Mouse (Mus musculus): ENCODE data around the gene Drd5.

Drd5 gene

DNA sequence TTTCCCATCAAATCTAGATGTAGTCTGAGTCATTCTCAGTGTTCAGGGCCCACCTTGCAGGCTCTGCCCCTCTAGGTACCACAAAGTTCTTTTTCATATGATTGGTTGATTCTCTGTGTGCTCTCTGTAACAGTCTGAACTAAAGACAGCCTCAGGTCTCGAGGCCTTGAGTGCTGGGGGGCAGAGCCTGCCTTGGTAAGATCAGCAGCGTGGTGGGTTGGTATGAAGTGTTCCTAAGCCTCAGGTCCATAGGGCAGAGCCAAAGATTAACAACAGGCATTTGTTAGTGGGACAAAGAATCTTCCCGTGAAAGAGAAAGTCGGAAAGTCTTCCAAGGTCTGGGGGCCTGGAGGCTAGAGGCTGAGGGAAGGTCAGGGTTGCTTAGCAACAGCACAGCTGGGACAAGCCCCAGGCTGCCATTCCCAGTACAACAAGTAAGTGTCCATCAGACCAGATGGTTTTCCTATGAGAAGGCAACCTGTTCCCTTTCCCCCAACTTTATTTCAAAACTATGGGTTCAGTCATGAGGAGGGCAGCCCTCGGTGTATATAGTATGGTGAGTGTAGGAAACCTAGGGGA, 31.3 kb downstream of the Drd5 start:
- DNase-seq (ENCODE audit: low spot score): no peak

DNA sequence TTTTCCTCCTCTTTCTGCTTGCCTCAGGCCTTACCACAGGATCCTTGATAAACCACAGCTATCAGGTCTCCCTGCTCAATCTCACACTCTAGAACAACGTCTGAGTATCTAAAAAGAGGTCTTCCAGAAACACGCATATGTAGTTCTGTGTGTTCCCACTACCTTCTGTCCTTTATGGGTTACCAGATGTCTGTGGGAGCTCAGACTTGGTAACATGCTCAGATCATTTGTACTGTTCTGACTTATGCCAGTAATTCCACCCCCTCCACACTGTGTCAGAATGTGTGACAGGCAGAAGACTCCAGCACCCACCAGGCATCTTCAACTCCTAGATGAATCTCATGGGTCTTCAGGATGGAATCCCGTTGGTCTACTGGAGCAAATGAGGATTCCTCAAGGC, 37.8 kb downstream of the Drd5 start:
- no peak for DNase-seq (ENCODE audit: low spot score)

DNA sequence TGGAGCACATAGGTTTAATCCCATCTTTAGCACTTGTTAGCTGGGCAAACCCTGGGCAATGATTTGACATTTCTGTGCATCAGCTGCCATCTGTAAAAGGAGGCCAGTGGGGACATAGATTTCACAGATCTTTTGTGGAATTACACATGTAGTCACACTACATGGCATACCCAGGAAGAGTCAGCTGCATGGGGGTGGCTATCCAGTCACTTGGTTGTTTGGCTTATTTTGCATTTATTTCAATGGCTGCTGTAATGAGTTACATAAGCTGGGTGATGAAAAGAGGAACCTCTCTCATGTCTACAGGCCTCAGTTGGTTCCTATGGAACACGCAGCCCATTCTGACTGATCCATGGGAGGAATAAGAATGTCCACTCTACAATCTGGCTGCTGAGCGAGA, 40.5 kb downstream of the Drd5 start:
- no peak for DNase-seq (ENCODE audit: low spot score)

DNA sequence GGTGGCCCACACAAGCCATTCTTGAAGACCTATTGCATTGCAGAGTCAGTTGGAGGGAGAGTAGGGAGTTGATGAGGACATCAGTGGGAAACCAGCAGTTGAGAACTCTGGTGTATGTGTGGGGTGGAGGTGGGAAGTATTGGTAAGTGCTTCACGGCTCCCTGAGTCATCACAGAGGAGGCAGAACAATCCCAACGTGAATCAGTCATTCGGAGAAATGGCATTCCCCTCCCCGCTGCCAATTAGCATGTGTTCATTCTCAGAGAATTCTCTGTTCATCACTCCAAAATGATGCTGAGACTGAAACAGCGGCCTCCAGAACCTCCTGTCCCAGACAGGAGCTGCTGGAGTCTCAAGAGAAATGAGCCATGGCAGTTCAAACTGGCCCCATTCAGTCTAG, 45.2 kb downstream of the Drd5 start:
- no peak for DNase-seq (ENCODE audit: low spot score)

DNA sequence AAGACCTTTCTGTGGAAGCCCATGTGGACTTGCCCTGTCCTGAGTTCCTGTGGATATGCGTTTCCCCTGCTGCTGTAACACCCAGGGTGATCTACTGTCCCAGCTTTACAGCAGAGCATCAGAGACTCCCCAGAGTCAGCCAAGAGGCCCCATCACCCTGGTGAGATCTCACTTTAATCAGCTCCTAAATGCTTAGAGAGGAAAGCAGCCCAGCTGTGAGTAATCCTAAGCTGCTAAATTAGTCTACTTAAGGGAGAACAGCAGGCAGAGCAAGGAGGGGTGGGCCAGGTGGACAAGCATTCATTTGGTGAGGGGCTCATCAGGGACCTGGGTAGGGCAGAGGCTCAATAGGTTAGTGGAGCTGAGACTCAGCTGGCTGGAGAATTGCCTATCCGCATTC, 46.4 kb downstream of the Drd5 start:
- DNase-seq (ENCODE audit: low spot score): no peak

DNA sequence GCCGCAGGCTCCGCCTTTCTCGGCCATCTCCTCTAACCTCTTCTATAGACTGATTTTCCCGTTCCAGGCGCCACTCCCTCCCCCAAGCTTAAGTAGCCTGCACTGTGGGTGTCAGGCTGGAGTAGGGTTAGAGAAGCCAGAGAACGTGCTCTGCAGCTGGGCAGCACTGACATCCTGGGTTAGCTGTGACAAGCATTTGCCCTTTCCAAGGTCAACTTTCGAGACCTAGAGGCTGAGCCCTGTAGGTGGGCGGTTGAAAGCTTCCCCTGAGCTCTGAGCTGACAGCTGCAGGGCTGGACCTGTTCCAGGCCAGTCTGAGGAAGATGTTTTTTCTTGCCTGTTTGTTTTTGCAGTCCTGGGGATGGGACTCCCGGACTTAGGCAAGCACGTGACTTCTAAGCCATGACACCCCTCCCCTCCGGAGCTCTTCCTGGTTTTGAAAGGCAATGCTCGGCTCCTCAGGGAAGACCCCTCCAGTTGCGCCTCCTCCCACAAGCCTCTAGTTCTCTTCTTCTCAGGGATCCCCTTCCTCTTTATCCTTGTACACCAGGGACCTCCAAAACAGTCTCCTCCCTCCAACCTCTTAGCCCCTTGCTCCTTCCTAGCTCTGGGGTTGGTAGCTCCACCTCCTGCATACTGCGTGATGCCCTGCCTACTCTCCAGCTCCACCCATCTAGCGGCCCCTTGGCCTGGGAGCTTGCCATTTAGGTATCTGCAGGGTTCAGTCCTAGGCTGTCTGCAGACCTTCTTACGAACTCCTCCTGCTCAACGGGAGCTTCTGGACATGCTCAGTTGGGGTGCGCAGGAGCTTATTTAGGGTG, 47.7 kb downstream of the Drd5 start:
- peak; percentile 73 for DNase-seq (ENCODE audit: low spot score)

DNA sequence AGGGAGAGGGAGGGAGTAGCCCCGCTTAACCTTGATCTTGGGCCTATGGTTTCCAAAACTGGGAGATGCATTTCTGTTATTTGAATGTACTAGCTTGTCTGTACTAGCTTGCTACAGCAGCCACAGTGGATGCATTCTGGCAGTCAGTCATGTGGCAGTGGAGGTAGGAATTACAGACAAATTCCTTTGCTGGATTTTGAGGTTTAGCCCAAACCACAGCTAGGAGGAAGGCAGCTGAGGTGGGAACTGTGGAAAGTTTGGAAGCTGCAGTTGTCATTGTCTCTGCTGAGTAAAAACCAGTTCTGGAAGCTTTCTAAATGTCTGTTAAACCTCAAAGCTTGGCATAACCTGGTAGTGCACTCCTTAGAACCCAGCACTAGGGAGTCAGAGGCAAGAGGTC, 52.1 kb downstream of the Drd5 start:
- DNase-seq (ENCODE audit: low spot score): no peak
